Mouse (Mus musculus): ENCODE data around the gene Tmem131l.

Gene Tmem131l

GRCm38 (mm10) chr3:83976161-83976560, 63.8 kb downstream of the Tmem131l start:
- DNase-seq = no peak

- no peak for DNase-seq
Observed at GRCm38 (mm10) chr3:83973339-83973738, 66.6 kb downstream of the Tmem131l start.

GRCm38 (mm10) chr3:83970629-83971028, 69.3 kb downstream of the Tmem131l start:
- DNase-seq = no peak

- no peak for DNase-seq
Observed at GRCm38 (mm10) chr3:83969081-83969480, 70.9 kb downstream of the Tmem131l start.

- DNase-seq = no peak
Observed at GRCm38 (mm10) chr3:83967791-83968190, 72.2 kb downstream of the Tmem131l start.

- DNase-seq = peak in 1 of 2 experiments; percentile 30
Observed at GRCm38 (mm10) chr3:83965333-83965732, 74.6 kb downstream of the Tmem131l start.

- peak; percentile 38 to 50 for DNase-seq
Observed at GRCm38 (mm10) chr3:83963705-83964104, 76.3 kb downstream of the Tmem131l start.

GRCm38 (mm10) chr3:83962571-83962970, 77.4 kb downstream of the Tmem131l start:
- DNase-seq = no peak

GRCm38 (mm10) chr3:83962076-83962475, 77.9 kb downstream of the Tmem131l start:
- DNase-seq = no peak

- DNase-seq = no peak
Observed at GRCm38 (mm10) chr3:83958951-83959681, 80.9 kb downstream of the Tmem131l start.

GRCm38 (mm10) chr3:83953879-83954278, 86.1 kb downstream of the Tmem131l start:
- DNase-seq = no peak

- DNase-seq = no peak
Observed at GRCm38 (mm10) chr3:83948801-83949200, 91.2 kb downstream of the Tmem131l start.

GRCm38 (mm10) chr3:83947476-83948245, 92.3 kb downstream of the Tmem131l start:
- DNase-seq = no peak

GRCm38 (mm10) chr3:83946848-83947247, 93.1 kb downstream of the Tmem131l start:
- DNase-seq = peak; percentile 36 to 72

- no peak for DNase-seq
Observed at GRCm38 (mm10) chr3:83943691-83944090, 96.3 kb downstream of the Tmem131l start.

GRCm38 (mm10) chr3:83943212-83943611, 96.8 kb downstream of the Tmem131l start:
- DNase-seq = no peak

- DNase-seq = no peak
Observed at GRCm38 (mm10) chr3:83941921-83942320, 98.1 kb downstream of the Tmem131l start.

GRCm38 (mm10) chr3:83938871-83939270, 101.1 kb downstream of the Tmem131l start:
- DNase-seq = no peak

GRCm38 (mm10) chr3:83934514-83934913, 105.5 kb downstream of the Tmem131l start:
- DNase-seq = peak; percentile 22 to 53

- peak; percentile 82 to 83 for DNase-seq
Observed at GRCm38 (mm10) chr3:83915768-83916496, 124.0 kb downstream of the Tmem131l start.

GRCm38 (mm10) chr3:83915102-83915501, 124.9 kb downstream of the Tmem131l start:
- no peak for DNase-seq

- DNase-seq = no peak
Observed at GRCm38 (mm10) chr3:83910707-83911106, 129.3 kb downstream of the Tmem131l start.

- no peak for DNase-seq
Observed at GRCm38 (mm10) chr3:83906185-83906584, 133.8 kb downstream of the Tmem131l start.

Data from cerebellum, postnatal 10 days (tissue).